Mouse (Mus musculus) frontal cortex, postnatal 14 days (tissue): ENCODE measurements around the gene Tubb4a.
"Not testable (repeated sequence)": the region's sequence is repeated elsewhere in the genome, so short reads cannot be mapped to it uniquely, and the experiment has no call there.

ENCODE experiments used
- DNase-seq, 2 experiments: peaks; one replicate each; pipeline ENCODE4 v3.0.0; 2022; ENCODE audit warnings: low spot score in 2 of 2

The Tubb4a gene

GRCm38 (mm10) chr17:57087049-57087832 is at the start of gene Tubb4a:
Gene Tubb4a, minus strand, starts transcription at chr17:57087782.
- DNase-seq: peak; percentile 78 to 82

- DNase-seq: no peak
Observed at GRCm38 (mm10) chr17:57135635-57136034, 48.1 kb upstream of the Tubb4a start.

GRCm38 (mm10) chr17:57134693-57135092 is 47.1 kb upstream of the Tubb4a start:
- no peak for DNase-seq

GRCm38 (mm10) chr17:57134021-57134420 is 46.4 kb upstream of the Tubb4a start:
- DNase-seq: not testable (repeated sequence)

- DNase-seq: no peak
Observed at GRCm38 (mm10) chr17:57131793-57132192, 44.2 kb upstream of the Tubb4a start.

GRCm38 (mm10) chr17:57125853-57126622 is 38.5 kb upstream of the Tubb4a start:
- DNase-seq: no peak

DNA sequence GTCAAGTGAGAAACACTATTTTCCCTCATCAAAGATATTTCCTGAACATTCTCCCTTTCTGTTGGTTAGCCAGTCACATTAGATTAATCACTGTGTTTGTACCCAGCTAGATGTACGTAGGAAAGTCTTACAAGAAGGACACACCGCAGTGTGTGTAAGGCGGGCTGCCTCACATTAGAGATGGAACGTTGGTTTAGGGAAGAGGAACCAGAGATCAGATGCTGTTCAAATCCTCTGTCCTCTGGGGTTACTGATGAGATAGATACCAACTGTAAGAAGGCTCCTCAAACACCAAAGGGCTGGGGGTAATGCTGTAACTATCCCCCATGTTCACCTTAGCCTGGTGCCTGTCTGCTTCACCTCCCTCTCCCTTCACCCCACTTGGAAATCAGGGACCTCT is 37.2 kb upstream of the Tubb4a start:
- DNase-seq: no peak

GRCm38 (mm10) chr17:57123192-57124118 is 35.9 kb upstream of the Tubb4a start:
- no peak for DNase-seq

DNA sequence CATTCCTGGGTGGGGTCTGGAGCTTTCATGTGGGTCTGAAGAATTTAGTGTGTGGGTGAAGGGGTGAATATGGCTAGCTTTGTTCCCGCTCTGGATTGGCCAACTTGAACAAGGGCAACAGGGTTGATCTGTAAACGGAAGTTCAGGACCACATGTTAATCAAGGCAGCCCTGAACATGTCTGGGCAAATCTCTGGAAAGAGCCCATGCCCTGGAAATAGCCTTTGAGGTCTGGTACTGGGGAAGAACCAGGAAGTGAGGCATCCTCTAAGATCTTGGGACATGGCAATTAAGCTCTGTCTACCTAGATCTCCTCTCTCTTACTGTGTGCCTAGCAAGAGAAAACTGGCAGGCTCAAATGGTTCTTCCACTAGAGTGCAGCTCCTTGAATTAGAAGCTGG is 34.3 kb upstream of the Tubb4a start:
- no peak for DNase-seq

DNA sequence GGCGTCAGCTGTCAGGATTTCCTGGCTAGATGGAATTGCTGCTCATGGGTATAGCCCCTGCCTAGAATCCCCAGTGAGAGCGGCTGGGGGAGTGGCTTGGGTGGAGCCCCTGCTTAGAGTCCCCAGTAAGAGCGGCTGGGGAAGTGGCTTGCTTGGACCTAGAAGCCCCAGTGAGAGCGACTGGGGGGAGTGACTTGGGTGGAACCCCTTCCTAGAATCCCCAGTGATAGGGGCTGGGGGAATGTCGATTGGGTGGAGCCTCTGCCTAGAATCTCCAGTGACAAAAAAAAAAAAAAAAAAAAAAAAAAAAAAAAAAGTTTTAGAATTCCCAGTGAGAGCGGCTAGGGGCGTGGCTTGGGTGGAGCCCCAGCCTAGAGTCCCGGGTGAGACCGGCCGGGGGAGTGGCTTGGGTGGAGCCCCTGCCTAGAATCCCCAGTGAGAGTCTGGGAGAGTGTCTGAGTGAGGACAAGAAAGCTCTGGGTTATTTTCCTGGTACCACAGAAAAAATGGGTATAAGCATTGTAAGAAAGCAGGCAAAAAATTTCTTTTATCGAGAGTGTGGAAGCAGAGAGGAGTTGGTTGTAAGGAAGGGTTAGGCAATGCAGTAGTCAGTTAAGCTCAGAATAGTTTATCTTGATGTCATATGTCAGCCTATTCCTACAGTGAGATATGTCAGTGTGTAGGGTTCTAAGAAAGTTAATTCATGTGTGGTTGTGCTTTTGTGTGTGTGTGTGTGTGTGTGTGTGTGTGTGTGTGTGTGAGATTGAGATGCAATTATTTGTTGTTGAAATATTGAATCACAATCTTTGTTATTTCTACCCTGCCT is 31.2 kb upstream of the Tubb4a start:
- no peak for DNase-seq

- DNase-seq: no peak
Observed at GRCm38 (mm10) chr17:57116801-57117200, 29.2 kb upstream of the Tubb4a start.

DNA sequence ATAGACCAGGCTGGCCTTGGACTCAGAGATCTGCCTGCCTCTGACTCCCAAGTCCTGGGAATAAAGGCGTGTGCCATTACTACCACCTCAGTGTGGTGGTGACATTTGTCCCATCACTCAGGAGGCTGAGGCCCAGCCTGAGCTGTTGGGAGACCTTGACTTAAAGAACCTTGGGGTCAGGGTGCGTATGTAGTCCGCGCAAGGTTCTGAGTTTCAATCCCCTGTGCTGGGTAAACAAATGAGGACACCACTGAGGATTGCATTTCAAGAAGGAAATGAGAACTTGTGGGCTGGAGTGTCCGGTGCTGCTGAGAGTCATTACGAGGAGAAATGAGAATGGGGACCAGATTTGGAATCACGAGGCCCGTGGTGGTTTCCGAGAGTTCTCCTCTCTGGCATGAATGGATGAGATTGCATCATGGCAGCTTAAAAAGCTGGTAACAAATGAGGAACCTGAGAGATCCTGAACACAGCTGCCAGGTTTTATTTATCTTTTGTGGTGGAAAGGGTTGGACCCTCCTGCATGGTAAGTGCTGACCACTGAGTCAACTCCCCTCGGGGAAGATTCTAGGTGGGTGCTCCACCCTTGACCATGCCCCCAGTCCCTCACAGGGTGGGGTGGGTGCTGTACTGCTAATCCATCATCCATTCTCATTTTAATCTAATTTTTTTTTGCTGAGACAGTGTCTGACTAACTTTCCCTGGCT is 25.3 kb upstream of the Tubb4a start:
- no peak for DNase-seq

- DNase-seq: no peak
Observed at GRCm38 (mm10) chr17:57110005-57110404, 22.4 kb upstream of the Tubb4a start.

GRCm38 (mm10) chr17:57108666-57109171 is 21.1 kb upstream of the Tubb4a start:
- no peak for DNase-seq

DNA sequence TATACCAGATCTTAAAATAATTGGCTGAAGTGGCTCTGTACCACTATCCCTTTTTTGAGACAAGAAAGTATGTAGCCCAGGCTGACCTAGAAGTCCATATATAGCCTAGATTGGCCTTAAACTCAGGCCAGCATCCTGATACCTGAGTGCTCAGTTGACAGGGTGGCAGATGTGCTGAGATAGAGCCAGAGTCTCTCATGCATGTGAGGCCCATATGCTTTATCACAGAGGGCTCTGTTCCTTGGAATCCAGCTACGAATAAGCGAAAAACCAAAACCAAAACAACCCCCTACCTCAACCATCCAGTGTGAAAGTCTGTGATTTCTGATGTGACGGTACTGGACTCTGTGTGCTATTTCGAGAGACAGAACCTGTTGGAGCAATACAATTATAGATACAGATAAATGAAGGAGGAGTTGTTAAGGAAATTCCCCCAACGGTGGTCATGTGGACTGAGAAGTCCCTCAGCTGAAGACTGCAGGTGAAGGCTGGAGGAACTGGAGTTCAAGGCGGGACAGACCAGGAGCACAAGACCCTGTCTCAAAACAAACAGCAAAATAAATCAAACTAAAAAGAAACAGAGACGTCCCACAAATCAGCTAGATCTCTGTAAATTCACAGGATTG is 20.6 kb upstream of the Tubb4a start:
- no peak for DNase-seq

GRCm38 (mm10) chr17:57107064-57107463 is 19.5 kb upstream of the Tubb4a start:
- DNase-seq: no peak

- no peak for DNase-seq
Observed at GRCm38 (mm10) chr17:57106035-57106368, 18.4 kb upstream of the Tubb4a start.

- DNase-seq: no peak
Observed at GRCm38 (mm10) chr17:57105181-57106034, 17.8 kb upstream of the Tubb4a start, which contains the start of gene Tnfsf9. Gene Tnfsf9, plus strand, starts transcription at chr17:57105325.

- DNase-seq: no peak
Observed at GRCm38 (mm10) chr17:57104496-57104895, 16.9 kb upstream of the Tubb4a start.
